In the genomic region with DNA sequence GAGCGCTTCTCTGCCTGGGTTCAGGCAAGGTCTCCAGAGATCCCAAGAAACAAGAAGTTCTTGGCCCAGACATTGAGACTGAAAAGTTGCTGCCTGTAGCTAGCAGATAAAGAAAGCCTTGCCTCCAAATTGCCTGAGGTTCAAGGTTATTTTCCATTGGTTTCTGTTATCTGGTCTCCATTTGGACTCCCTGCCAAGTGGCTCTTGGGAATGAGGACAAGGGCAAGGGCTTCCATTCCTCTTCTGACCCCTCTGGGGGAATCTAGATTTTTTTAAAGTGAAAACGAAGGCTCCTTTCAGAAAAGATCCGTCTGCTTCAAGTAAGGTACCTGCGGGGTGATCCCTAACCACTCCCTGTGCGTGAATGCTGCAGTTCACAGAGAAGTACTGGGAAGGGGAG, we compare ENCODE assay signal across 22 mouse cellular contexts.
DNase-seq lines count a peak whose midpoint lies in the region; TF ChIP-seq lines count a peak whose summit lies in the region.
"Had no signal": no experiment of that assay in that cellular context is flagged by ENCODE, and none has a peak within 500 bp of the region (broad histone marks: within the 10 kb centered on the region; RNA-seq: fewer than 3 reads in every experiment).

No protein-coding gene starts in this region.

- intact Hi-C loops in gastrocnemius, adult 2 months (cut with DNase I), result no loop called here

- no peak overlapping the region for H3K27ac ChIP-seq in gastrocnemius, adult 2 months
- H3K27ac ChIP-seq: embryonic facial prominence, embryonic 10.5 days; hindbrain, embryonic 10.5 days; intestine, embryonic 15.5 days; limb, embryonic 12.5 days; liver, embryonic 13.5 days; midbrain, embryonic 15.5 days; neural tube, embryonic 12.5 days had no signal

- no peak for TF ChIP-seq CTCF in gastrocnemius, adult 2 months (IDR thresholded peaks at IDR 0.05)

- DNase-seq in adrenal gland, adult 8-10 months, result peak; percentile 26
- DNase-seq in adrenal gland, postnatal 25 days, result no peak
- peak; percentile 11 for DNase-seq in kidney, postnatal 14 days
- DNase-seq in kidney, postnatal 25 days, result no peak
- DNase-seq in adrenal gland, postnatal 14 days, result peak; percentile 34
- DNase-seq in heart, postnatal 4 days, result peak; percentile 7
- DNase-seq in adipocyte (ENCODE audit: low spot score), result no peak
- no peak for DNase-seq in gastrocnemius, adult 2 months
- DNase-seq: cerebellum, adult 9-10 months; forebrain, postnatal 0 days; gastrocnemius, postnatal 25 days; kidney, postnatal 4 days; liver, embryonic 13.5 days; lung, adult 2 months; lung, postnatal 14 days had no signal

- H3K4me3 ChIP-seq in gastrocnemius, adult 2 months, result no peak overlapping the region
- H3K4me3 ChIP-seq: embryonic facial prominence, embryonic 10.5 days; hindbrain, embryonic 10.5 days; intestine, embryonic 15.5 days; limb, embryonic 12.5 days; liver, embryonic 13.5 days; megakaryocyte, embryonic 14.5 days; midbrain, embryonic 15.5 days; neural tube, embryonic 12.5 days had no signal

Comparison
In these comparisons a context has a peak if more than half of its experiments do, and no peak if none do; other contexts are left out.
1. DNase-seq: peak in adrenal gland, adult 8-10 months (single experiment), kidney, postnatal 14 days (single experiment), adrenal gland, postnatal 14 days (single experiment) and heart, postnatal 4 days (single experiment); none in adrenal gland, postnatal 25 days (single experiment), kidney, postnatal 25 days (0 of 2), adipocyte (single experiment) and gastrocnemius, adult 2 months (single experiment).